Mouse (Mus musculus) forebrain, embryonic 11.5 days (tissue): ENCODE results near the gene Brd9. TPM values are rescaled to one million over a fixed set of nuclear protein-coding genes. Genes with fewer than 3 reads are reported as not detected.

Experiments
- ATAC-seq: fragments of 200-750 bp; cut with Nextera tagmentation; replicated peaks from 2 replicates; pipeline ENCODE4 v1.8.0; 2017; ENCODE audit warnings: moderate TSS enrichment; ENCODE audit not compliant: low FRiP score
- DNase-seq: peaks from one replicate; pipeline ENCODE4 v3.0.0-alpha.2; 2017; ENCODE audit warnings: low spot score
- H3K27ac ChIP-seq: fragments of 300-500 bp; sonication (generic); 2 replicates; pipeline ENCODE4 v1.5.1; 2014; ENCODE audit warnings: low read depth, low read length
- H3K27me3 ChIP-seq: fragments of 300-500 bp; sonication (generic); 2 replicates; pipeline ENCODE4 v1.6.1; 2014; ENCODE audit warnings: mild to moderate bottlenecking, low read length, mixed read lengths; ENCODE audit not compliant: control insufficient read depth, insufficient read depth
- H3K36me3 ChIP-seq: fragments of 300-500 bp; sonication (generic); 2 replicates; pipeline ENCODE4 v1.6.1; 2014; ENCODE audit warnings: mild to moderate bottlenecking, low read length, moderate library complexity, mixed read lengths; ENCODE audit not compliant: control insufficient read depth, insufficient read depth
- H3K4me1 ChIP-seq: fragments of 300-500 bp; sonication (generic); replicated peaks from 2 replicates; pipeline ENCODE4 v1.6.1; 2014; ENCODE audit warnings: low read length, mixed read lengths; ENCODE audit not compliant: control insufficient read depth, insufficient read depth
- H3K4me2 ChIP-seq: fragments of 300-500 bp; sonication (generic); 2 replicates; pipeline ENCODE4 v1.6.1; 2014; ENCODE audit warnings: low read depth, mild to moderate bottlenecking, low read length, moderate library complexity, mixed read lengths; ENCODE audit not compliant: severe bottlenecking
- H3K4me3 ChIP-seq: fragments of 300-500 bp; sonication (generic); 2 replicates; pipeline ENCODE4 v1.5.1; 2014; ENCODE audit warnings: low read depth, low read length
- H3K9ac ChIP-seq: fragments of 300-500 bp; sonication (generic); 2 replicates; pipeline ENCODE4 v1.6.1; 2014; ENCODE audit warnings: low read length
- H3K9me3 ChIP-seq: fragments of 300-500 bp; sonication (generic); 2 replicates; pipeline ENCODE4 v1.6.1; 2016; ENCODE audit warnings: low read length, mixed read lengths; ENCODE audit not compliant: control insufficient read depth
- WGBS: fragments of 180-500 bp; shearing (Covaris S2); extraction: QIAGEN DNeasy Blood & Tissue Kit; methylation state at CpG from one replicate; pipeline ENCODE4 v1.1.7; 2014; 5-methylcytosine and 5-hydroxymethylcytosine counted together
- polyA plus RNA-seq: library from polyadenylated mRNA; unstranded; fragments of >200 nt; fragmentation: Nextera tagmentation; extraction: Ambion mirVana; gene quantifications from 2 replicates; pipeline ENCODE4 v1.2.1, GENCODE M21; 2014

Brd9 gene
- 73.2 and 73.4 TPM in 2 replicates for polyA plus RNA-seq

GRCm38 (mm10) chr13:73937321-73938176 is at the start of gene Brd9, which contains the start of gene Trip13:
Brd9 (plus strand) TSS chr13:73937811.
Trip13 (minus strand) TSS chr13:73937784.
- Histone ChIP-seq H3K36me3 (peaks cover 4% of the 10 kb centered on the region; the same call in 1 of the 2 replicates), H3K4me1 (peaks cover 9% of the 10 kb centered on the region; the same call in 1 of the 2 replicates), H3K9ac (peak within 1 kb of the TSS; percentile 79), H3K4me3 (peak within 1 kb of the TSS; percentile 76), H3K9me3 (no peaks in the 10 kb centered on the region), H3K4me2 (peak within 1 kb of the TSS; percentile 83), H3K27ac (peak within 1 kb of the TSS; percentile 71), H3K27me3 (no peaks in the 10 kb centered on the region)
- DNase-seq (peak; percentile 96), ATAC-seq (peak; percentile 97)
- WGBS: under 1% methylated on average over 82 of the region's 82 CpGs

DNA sequence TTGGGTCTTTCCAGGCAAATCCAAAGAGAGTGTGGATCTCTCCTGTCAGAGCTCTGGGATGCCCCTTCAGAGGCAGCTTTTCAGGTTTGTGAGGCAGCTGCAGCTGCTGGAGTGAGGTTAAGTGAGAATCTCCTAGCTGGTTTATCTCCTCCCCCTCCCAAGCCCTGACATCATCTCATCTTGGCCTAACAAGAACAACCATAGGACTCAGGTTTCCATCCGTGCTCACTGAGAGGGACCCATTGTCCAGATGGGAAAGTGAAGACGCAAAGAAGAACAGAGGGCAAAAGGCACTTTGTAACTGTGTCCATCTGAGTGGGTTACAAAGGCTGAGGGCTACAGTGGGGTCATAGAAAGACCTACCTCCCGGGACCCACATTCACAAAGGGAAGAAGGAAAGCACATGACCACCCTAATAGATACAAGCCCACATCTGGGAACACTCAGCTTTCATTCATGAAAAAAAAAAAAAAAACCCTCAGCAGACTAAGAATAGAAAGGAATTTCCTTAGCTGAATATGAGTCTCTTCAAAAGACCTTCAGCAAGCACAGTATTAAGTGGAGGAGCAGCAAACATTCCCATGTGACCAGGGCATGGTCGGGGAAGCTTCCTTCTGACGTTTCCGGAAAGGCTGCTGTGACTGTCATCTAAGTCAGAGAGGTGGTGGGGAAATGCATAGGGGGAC is 45.0 kb upstream of the Brd9 start:
- no peaks in the 10 kb centered on the region for H3K9me3 ChIP-seq
- H3K36me3 ChIP-seq: no peaks in the 10 kb centered on the region
- DNase-seq: no peak
- H3K27ac ChIP-seq: no peak overlapping the region
- 67% methylated on average over 6 of the region's 6 CpGs for WGBS
- no peak for ATAC-seq
- H3K4me3 ChIP-seq: no peak overlapping the region
- H3K9ac ChIP-seq: no peak overlapping the region
- no peaks in the 10 kb centered on the region for H3K27me3 ChIP-seq
- no peak overlapping the region for H3K4me2 ChIP-seq
- no peaks in the 10 kb centered on the region for H3K4me1 ChIP-seq

- no peaks in the 10 kb centered on the region for H3K9me3 ChIP-seq
- no peak overlapping the region for H3K27ac ChIP-seq
- no peaks in the 10 kb centered on the region for H3K27me3 ChIP-seq
- H3K4me2 ChIP-seq: no peak overlapping the region
- no peak overlapping the region for H3K9ac ChIP-seq
- ATAC-seq (no peak), DNase-seq (no peak)
- H3K36me3 ChIP-seq: no peaks in the 10 kb centered on the region
- no peaks in the 10 kb centered on the region for H3K4me1 ChIP-seq
- no peak overlapping the region for H3K4me3 ChIP-seq
- 88% methylated on average over 3 of the region's 3 CpGs for WGBS
Observed at GRCm38 (mm10) chr13:73897561-73897960, 40.0 kb upstream of the Brd9 start.

- H3K9me3 ChIP-seq: no peaks in the 10 kb centered on the region
- H3K4me3 ChIP-seq: no peak overlapping the region
- H3K9ac ChIP-seq: no peak overlapping the region
- 94% methylated on average over 5 of the region's 5 CpGs for WGBS
- DNase-seq: no peak
- no peaks in the 10 kb centered on the region for H3K27me3 ChIP-seq
- no peak overlapping the region for H3K27ac ChIP-seq
- H3K4me2 ChIP-seq: no peak overlapping the region
- no peak for ATAC-seq
- no peaks in the 10 kb centered on the region for H3K4me1 ChIP-seq
- no peaks in the 10 kb centered on the region for H3K36me3 ChIP-seq
Observed at GRCm38 (mm10) chr13:73907136-73907535, 30.5 kb upstream of the Brd9 start.

DNA sequence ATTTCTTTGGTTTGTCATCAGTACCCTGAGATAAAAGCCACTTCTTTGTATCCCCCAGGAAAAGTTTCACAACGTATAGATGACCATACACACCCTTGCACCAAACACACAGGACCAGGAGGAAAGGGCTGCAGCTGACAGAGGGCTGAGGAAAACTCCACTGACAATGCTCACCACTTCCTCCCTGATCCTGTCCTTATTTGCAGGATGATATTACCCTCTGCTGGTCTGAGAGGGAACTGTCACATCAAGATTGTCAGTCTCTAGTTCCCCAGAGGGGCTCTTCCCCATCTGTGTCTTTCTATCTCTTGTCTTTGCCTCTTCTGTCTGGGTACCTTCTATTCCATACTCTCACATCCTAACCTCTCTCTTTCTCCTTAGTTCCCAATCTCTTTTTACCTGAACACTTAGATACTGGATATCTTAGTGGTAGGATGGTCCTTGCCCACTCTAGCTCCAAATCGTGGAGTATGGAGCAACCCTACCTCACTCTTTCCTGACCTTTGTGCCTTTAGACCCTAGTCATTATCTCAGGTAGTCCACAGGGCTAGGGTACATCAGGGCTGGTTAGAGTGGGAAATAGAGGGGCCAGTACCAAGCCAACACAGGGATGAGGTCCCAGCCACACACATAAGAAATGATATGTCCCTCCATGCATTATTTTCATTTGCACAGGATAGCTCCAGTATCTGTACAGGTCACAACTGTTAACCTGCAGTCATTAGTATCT is 29.8 kb upstream of the Brd9 start:
- Histone ChIP-seq H3K27ac (no peak overlapping the region), H3K9ac (no peak overlapping the region), H3K4me2 (no peak overlapping the region), H3K9me3 (no peaks in the 10 kb centered on the region), H3K27me3 (no peaks in the 10 kb centered on the region), H3K4me1 (no peaks in the 10 kb centered on the region), H3K36me3 (no peaks in the 10 kb centered on the region), H3K4me3 (no peak overlapping the region)
- ATAC-seq (no peak), DNase-seq (no peak)
- WGBS: 76% methylated on average over 2 of the region's 2 CpGs

- H3K9ac ChIP-seq: no peak overlapping the region
- ATAC-seq (no peak), DNase-seq (no peak)
- H3K4me2 ChIP-seq: no peak overlapping the region
- H3K27ac ChIP-seq: no peak overlapping the region
- no peaks in the 10 kb centered on the region for H3K27me3 ChIP-seq
- H3K4me3 ChIP-seq: no peak overlapping the region
- H3K36me3 ChIP-seq: peaks cover 10% of the 10 kb centered on the region
- 93% methylated on average over 4 of the region's 4 CpGs for WGBS
- H3K9me3 ChIP-seq: no peaks in the 10 kb centered on the region
- H3K4me1 ChIP-seq: no peaks in the 10 kb centered on the region
Observed at GRCm38 (mm10) chr13:73913066-73913465, 24.5 kb upstream of the Brd9 start.

GRCm38 (mm10) chr13:73932201-73932600 is 5.4 kb upstream of the Brd9 start:
- no peak overlapping the region for H3K9ac ChIP-seq
- WGBS: 91% methylated on average over 10 of the region's 10 CpGs
- ATAC-seq (no peak), DNase-seq (no peak)
- no peak overlapping the region for H3K4me3 ChIP-seq
- H3K4me2 ChIP-seq: no peak overlapping the region
- H3K9me3 ChIP-seq: no peaks in the 10 kb centered on the region
- H3K27ac ChIP-seq: no peak overlapping the region
- no peaks in the 10 kb centered on the region for H3K27me3 ChIP-seq
- H3K36me3 ChIP-seq: peaks cover 11% of the 10 kb centered on the region; the same call in 1 of the 2 replicates
- H3K4me1 ChIP-seq: 0 out of 2 replicates have a peak, but pooled peaks cover 3% of the 10 kb centered on the region

DNA sequence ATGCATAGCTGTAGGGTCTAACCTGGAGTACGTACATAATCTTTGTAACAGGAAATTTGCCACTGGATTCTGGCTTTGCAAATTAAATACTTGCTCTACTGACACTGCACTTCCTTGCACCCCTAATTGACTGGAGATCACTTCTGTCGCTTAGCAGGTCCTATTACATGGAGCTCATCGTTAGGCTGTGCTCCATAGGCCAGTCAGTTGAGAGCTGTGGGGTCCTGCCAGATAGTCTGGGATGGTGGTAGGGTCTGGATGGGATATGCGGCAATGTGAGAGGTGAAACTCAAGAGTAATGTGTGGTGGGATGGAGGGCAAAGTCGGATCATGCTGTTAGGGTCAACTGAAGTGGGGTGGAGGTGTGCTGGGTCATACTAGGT is 682 bp upstream of the Brd9 start:
- H3K27ac ChIP-seq: no peak overlapping the region
- 15% methylated on average over 5 of the region's 5 CpGs for WGBS
- H3K9me3 ChIP-seq: no peaks in the 10 kb centered on the region

More for the DNA sequence above, 682 bp upstream of the Brd9 start:
- DNase-seq (no peak), ATAC-seq (peak; percentile 36; the same call in 1 of the 2 replicates)
- H3K4me1 ChIP-seq: peaks cover 9% of the 10 kb centered on the region; the same call in 1 of the 2 replicates
- H3K4me3 ChIP-seq: peak overlapping the region; percentile 76
- peak overlapping the region; percentile 83 for H3K4me2 ChIP-seq
- H3K27me3 ChIP-seq: no peaks in the 10 kb centered on the region
- H3K9ac ChIP-seq: peak overlapping the region; percentile 79
- peaks cover 4% of the 10 kb centered on the region; the same call in 1 of the 2 replicates for H3K36me3 ChIP-seq
